Mouse (Mus musculus): ENCODE measurements around the gene Slc29a2.

Gene Slc29a2

GRCm38 (mm10) chr19:5036577-5036976 lies 12.9 kb downstream of the Slc29a2 start:
- DNase-seq, result no peak

- DNase-seq, result peak; percentile 84
Observed at GRCm38 (mm10) chr19:5037678-5038571, 14.3 kb downstream of the Slc29a2 start.

GRCm38 (mm10) chr19:5038709-5039156 lies 15.1 kb downstream of the Slc29a2 start, which contains the start of the genes B4gat1 and AC124502.3:
Gene B4gat1, plus strand, starts transcription at chr19:5038826.
Gene AC124502.3, plus strand, starts transcription at chr19:5038891.
- peak; percentile 88 for DNase-seq

GRCm38 (mm10) chr19:5039301-5040114 lies 15.8 kb downstream of the Slc29a2 start:
- DNase-seq, result no peak

GRCm38 (mm10) chr19:5040862-5041523 lies 17.3 kb downstream of the Slc29a2 start, which contains the start of gene Brms1:
Gene Brms1, plus strand, starts transcription at chr19:5041354.
- peak; percentile 87 for DNase-seq

GRCm38 (mm10) chr19:5041588-5041987 lies 17.9 kb downstream of the Slc29a2 start:
- DNase-seq, result no peak

GRCm38 (mm10) chr19:5045531-5045930 lies 21.9 kb downstream of the Slc29a2 start:
- DNase-seq, result no peak

GRCm38 (mm10) chr19:5048138-5049056 lies 24.7 kb downstream of the Slc29a2 start:
- DNase-seq, result no peak

GRCm38 (mm10) chr19:5049325-5049724 lies 25.7 kb downstream of the Slc29a2 start:
- no peak for DNase-seq

GRCm38 (mm10) chr19:5050047-5050905 lies 26.6 kb downstream of the Slc29a2 start, which contains the start of gene Rin1:
Gene Rin1, plus strand, starts transcription at chr19:5050481.
- peak; percentile 26 for DNase-seq

GRCm38 (mm10) chr19:5051031-5051430 lies 27.4 kb downstream of the Slc29a2 start:
- DNase-seq, result peak; percentile 17

GRCm38 (mm10) chr19:5051515-5051914 lies 27.9 kb downstream of the Slc29a2 start:
- DNase-seq, result no peak

GRCm38 (mm10) chr19:5052166-5052822 lies 28.6 kb downstream of the Slc29a2 start:
- DNase-seq, result no peak

- DNase-seq, result no peak
Observed at GRCm38 (mm10) chr19:5052853-5053252, 29.2 kb downstream of the Slc29a2 start.

GRCm38 (mm10) chr19:5053909-5054308 lies 30.2 kb downstream of the Slc29a2 start:
- peak; percentile 71 for DNase-seq

- DNase-seq, result peak; percentile 42
Observed at GRCm38 (mm10) chr19:5056251-5056650, 32.6 kb downstream of the Slc29a2 start.

- no peak for DNase-seq
Observed at GRCm38 (mm10) chr19:5057876-5058775, 34.5 kb downstream of the Slc29a2 start.
